Mouse (Mus musculus) intestine, embryonic 14.5 days (tissue): ENCODE results near the gene Olfr1110. TPM values are rescaled to one million over a fixed set of nuclear protein-coding genes. Genes with fewer than 3 reads are reported as not detected.
"Not testable (repeated sequence)": the region's sequence is repeated elsewhere in the genome, so short reads cannot be mapped to it uniquely, and the experiment has no call there.

Experiments
- ATAC-seq: fragments of 200-750 bp; cut with Nextera tagmentation; replicated peaks from 2 replicates; pipeline ENCODE4 v1.8.0; 2017; ENCODE audit warnings: low read depth, moderate number of reproducible peaks, moderate TSS enrichment, moderate library complexity; ENCODE audit not compliant: low FRiP score, low TSS enrichment
- DNase-seq: peaks from one replicate; pipeline ENCODE4 v3.0.0-alpha.2; 2018; ENCODE audit warnings: low spot score
- H3K27ac ChIP-seq: fragments of 300-500 bp; sonication (generic); 2 replicates; pipeline ENCODE4 v1.5.1; 2014; ENCODE audit warnings: low read depth, mild to moderate bottlenecking, control low read depth
- H3K27me3 ChIP-seq: fragments of 300-500 bp; sonication (generic); replicated peaks from 2 replicates; pipeline ENCODE4 v1.6.1; 2014; ENCODE audit warnings: low read length, control low read depth; ENCODE audit not compliant: control insufficient read depth, insufficient read depth
- H3K36me3 ChIP-seq: fragments of 300-500 bp; sonication (generic); 2 replicates; pipeline ENCODE4 v1.6.1; 2014; ENCODE audit warnings: low read length, control low read depth; ENCODE audit not compliant: control insufficient read depth, insufficient read depth
- H3K4me1 ChIP-seq: fragments of 300-500 bp; sonication (generic); replicated peaks from 2 replicates; pipeline ENCODE4 v1.6.1; 2014; ENCODE audit warnings: low read length, control low read depth, mixed read lengths; ENCODE audit not compliant: control insufficient read depth, insufficient read depth
- H3K4me2 ChIP-seq: fragments of 300-500 bp; sonication (generic); 2 replicates; pipeline ENCODE4 v1.6.1; 2014; ENCODE audit warnings: low read length
- H3K4me3 ChIP-seq: fragments of 300-500 bp; sonication (generic); 2 replicates; pipeline ENCODE4 v1.5.1; 2014; ENCODE audit warnings: low read depth, low read length, control low read depth, mixed read lengths
- H3K9ac ChIP-seq: fragments of 300-500 bp; sonication (generic); 2 replicates; pipeline ENCODE4 v1.6.1; 2014; ENCODE audit warnings: mild to moderate bottlenecking, low read length
- H3K9me3 ChIP-seq: fragments of 300-500 bp; sonication (generic); 2 replicates; pipeline ENCODE4 v1.6.1; 2016; ENCODE audit warnings: low read length, control low read depth; ENCODE audit not compliant: control insufficient read depth
- WGBS: fragments of 180-500 bp; shearing (Covaris S2); extraction: QIAGEN DNeasy Blood & Tissue Kit; methylation state at CpG from one replicate; pipeline ENCODE4 v1.1.7; 2014; 5-methylcytosine and 5-hydroxymethylcytosine counted together
- polyA plus RNA-seq: library from polyadenylated mRNA; unstranded; fragments of >200 nt; fragmentation: Nextera tagmentation; extraction: Ambion mirVana; gene quantifications from 2 replicates; pipeline ENCODE4 v1.2.1, GENCODE M21; 2014

Gene Olfr1110
- polyA plus RNA-seq: not detected in 2 replicates

DNA sequence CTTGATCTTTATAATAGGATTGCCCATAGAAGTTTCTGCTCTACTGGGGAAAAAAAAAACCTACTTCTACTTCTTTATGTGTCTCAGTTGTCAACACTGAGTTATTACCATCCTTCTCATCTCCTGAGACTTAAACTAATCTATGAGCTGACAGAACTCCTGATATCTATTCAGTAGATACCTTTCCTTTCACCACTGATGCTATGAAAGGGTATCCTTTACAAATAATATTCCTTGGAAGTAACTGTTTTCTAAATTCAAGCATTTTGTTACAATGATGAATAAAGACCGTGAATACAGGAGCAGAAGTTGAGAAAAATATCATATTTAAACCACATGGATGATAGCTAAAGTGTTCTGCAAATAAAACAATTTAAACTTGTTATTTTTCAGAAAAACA, at the start of gene Olfr1110:
Olfr1110 (minus strand) TSS at position 101 of the 400 bp plus-strand sequence.
- Histone ChIP-seq H3K27me3 (no peaks in the 10 kb centered on the region), H3K4me2 (no peak within 1 kb of the TSS), H3K4me3 (no peak within 1 kb of the TSS), H3K9ac (no peak within 1 kb of the TSS), H3K9me3 (no peaks in the 10 kb centered on the region), H3K4me1 (no peaks in the 10 kb centered on the region), H3K36me3 (no peaks in the 10 kb centered on the region), H3K27ac (no peak within 1 kb of the TSS)
- WGBS: 83% methylated on average over 1 of the region's 1 CpGs
- DNase-seq (no peak), ATAC-seq (no peak)

DNA sequence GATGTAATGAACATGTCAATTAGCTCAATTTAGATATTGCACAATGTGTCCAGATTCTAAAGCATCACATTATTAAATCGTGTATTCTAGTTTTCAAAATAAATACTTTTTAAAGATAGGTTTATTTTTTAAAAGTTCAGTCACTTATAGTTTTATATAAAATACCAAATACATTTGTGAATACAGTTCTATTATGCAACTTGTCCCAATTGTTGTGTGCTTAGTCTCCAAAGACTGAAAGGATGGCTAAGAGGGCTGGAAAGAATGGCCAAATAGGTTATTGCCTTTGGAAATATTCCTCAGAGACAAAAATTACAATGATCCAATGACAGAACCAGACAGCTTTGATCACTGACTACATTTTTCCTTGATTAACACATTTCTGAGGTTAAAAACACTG, 47.4 kb upstream of the Olfr1110 start, which contains the start of gene Olfr1112:
Olfr1112 (plus strand) TSS at position 301 of the 400 bp plus-strand sequence.
- Histone ChIP-seq H3K27me3 (no peaks in the 10 kb centered on the region), H3K9me3 (no peaks in the 10 kb centered on the region), H3K4me1 (no peaks in the 10 kb centered on the region), H3K9ac (no peak within 1 kb of the TSS), H3K4me3 (no peak within 1 kb of the TSS), H3K27ac (no peak within 1 kb of the TSS), H3K36me3 (no peaks in the 10 kb centered on the region), H3K4me2 (no peak within 1 kb of the TSS)
- ATAC-seq (no peak), DNase-seq (no peak)
- WGBS: 84% methylated on average over 1 of the region's 1 CpGs

DNA sequence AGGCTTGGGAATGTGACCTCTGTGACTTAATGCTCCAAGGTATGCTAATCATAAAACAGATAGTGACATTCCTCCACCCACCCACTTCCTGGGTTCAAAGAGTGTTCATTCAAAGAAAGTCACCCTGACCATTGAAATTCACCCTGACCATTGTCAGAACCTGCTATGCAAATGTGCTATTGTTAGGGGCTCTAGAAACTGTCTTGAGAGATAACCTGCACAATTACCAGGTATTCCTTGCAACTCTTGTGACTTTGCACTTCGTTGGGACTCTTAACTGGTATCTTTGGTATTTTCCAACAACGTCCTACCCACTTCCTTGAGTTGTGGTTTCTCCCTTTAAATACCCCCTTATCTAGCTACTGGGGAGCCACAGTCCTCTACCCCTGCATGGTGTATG, 27.6 kb upstream of the Olfr1110 start:
- not testable (repeated sequence) for ATAC-seq

DNA sequence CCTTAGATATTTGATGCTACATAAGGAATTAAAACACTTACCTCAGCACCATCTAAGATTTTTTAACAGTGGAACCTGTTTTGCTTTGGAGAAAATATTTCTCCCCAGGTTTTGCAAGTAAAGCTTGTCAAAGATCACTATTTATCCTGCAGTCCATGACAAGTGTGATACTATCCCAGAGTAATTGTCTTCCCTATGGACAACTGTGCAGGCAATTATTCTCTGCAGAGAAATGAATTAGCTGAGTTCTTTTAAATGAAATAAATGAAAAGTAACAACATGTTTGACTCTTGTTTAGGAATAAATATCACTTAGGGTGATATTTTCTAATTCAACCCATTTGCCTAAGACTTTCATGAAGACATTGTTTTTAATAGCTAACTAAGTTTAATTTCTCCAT, 12.4 kb upstream of the Olfr1110 start, which contains the start of gene Olfr1111:
Olfr1111 (minus strand) TSS at position 101 of the 400 bp plus-strand sequence.
- ATAC-seq (no peak), DNase-seq (no peak)
- H3K4me1 ChIP-seq: no peaks in the 10 kb centered on the region
- H3K9me3 ChIP-seq: no peaks in the 10 kb centered on the region
- H3K36me3 ChIP-seq: no peaks in the 10 kb centered on the region
- H3K4me2 ChIP-seq: no peak within 1 kb of the TSS
- H3K27me3 ChIP-seq: no peaks in the 10 kb centered on the region
- H3K9ac ChIP-seq: no peak within 1 kb of the TSS
- H3K4me3 ChIP-seq: no peak within 1 kb of the TSS
- H3K27ac ChIP-seq: no peak within 1 kb of the TSS

More for the DNA sequence above, 27.6 kb upstream of the Olfr1110 start:
- not testable (repeated sequence) for H3K9ac ChIP-seq, H3K27ac ChIP-seq, H3K4me1 ChIP-seq, H3K27me3 ChIP-seq, H3K4me3 ChIP-seq, H3K9me3 ChIP-seq, H3K36me3 ChIP-seq, DNase-seq, H3K4me2 ChIP-seq
- WGBS: 80% methylated on average over 2 of the region's 2 CpGs

DNA sequence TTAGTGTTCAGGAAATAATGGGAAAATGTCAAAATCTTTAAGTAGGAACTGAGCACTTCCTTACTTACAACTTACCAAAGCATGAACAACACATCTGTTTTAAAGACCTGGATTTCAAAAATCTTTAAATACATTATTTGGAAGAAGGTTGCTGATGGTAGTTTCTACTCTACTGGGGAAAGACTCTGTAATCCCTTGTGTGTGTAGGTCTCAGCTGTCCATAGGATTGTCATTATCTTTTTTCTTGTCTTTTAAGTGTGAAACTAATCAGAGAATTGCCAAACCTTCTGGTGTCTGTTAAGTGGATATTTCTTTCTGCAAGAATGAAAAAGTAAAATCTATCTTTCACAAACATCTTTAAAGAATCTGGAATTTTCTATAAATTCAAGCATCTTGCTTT, 25.6 kb downstream of the Olfr1110 start, which contains the start of gene Olfr259:
Olfr259 (minus strand) TSS at position 101 of the 400 bp plus-strand sequence.
- no peaks in the 10 kb centered on the region for H3K27me3 ChIP-seq
- ATAC-seq: no peak

DNA sequence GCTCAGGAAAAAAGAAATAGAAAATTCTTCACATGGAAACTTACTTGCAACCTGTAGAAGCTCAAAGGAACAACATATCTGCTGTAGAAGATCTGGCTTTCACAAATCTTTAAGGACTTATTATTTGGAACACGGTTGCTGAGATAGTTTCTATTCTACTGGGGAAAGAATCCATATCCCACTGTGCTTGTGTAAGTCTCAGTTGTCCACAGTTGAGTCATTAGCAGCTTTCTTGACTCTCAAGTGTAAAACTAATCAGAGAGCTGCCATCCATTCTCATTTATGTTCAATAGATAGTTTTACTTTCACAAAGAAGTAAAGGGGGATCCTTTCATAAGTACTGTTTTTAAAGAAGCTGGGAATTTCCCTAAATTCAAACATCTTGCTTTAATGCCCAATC, 44.2 kb downstream of the Olfr1110 start, which contains the start of gene Olfr1109:
Olfr1109 (minus strand) TSS at position 101 of the 400 bp plus-strand sequence.
- Histone ChIP-seq H3K9me3 (no peaks in the 10 kb centered on the region), H3K9ac (no peak within 1 kb of the TSS), H3K4me2 (no peak within 1 kb of the TSS), H3K27ac (no peak within 1 kb of the TSS), H3K27me3 (no peaks in the 10 kb centered on the region), H3K4me1 (no peaks in the 10 kb centered on the region), H3K4me3 (no peak within 1 kb of the TSS), H3K36me3 (no peaks in the 10 kb centered on the region)
- no peak for DNase-seq
- no peak for ATAC-seq
- 85% methylated on average over 1 of the region's 1 CpGs for WGBS

More for the DNA sequence above, 25.6 kb downstream of the Olfr1110 start, which contains the start of gene Olfr259:
- no peaks in the 10 kb centered on the region for H3K36me3 ChIP-seq
- DNase-seq: no peak
- no peaks in the 10 kb centered on the region for H3K9me3 ChIP-seq
- no peak within 1 kb of the TSS for H3K4me2 ChIP-seq
- H3K4me3 ChIP-seq: no peak within 1 kb of the TSS
- H3K9ac ChIP-seq: no peak within 1 kb of the TSS
- no peak within 1 kb of the TSS for H3K27ac ChIP-seq
- no peaks in the 10 kb centered on the region for H3K4me1 ChIP-seq

Other genes with a start within 250 kb of the Olfr1110 start
- gene Olfr1097, start 248.1 kb downstream of the Olfr1110 start, polyA plus RNA-seq: not detected in 2 replicates
- gene Olfr1098, start 215.8 kb downstream of the Olfr1110 start, polyA plus RNA-seq: not detected in 2 replicates
- not detected in 2 replicates for gene Olfr1099, start 179.6 kb downstream of the Olfr1110 start, polyA plus RNA-seq
- gene Olfr1100, start 160.3 kb downstream of the Olfr1110 start, polyA plus RNA-seq: not detected in 2 replicates
- gene Olfr1101, start 149.1 kb downstream of the Olfr1110 start, polyA plus RNA-seq: not detected in 2 replicates
- not detected in 2 replicates for gene Olfr1102, start 141.9 kb downstream of the Olfr1110 start, polyA plus RNA-seq
- gene Olfr1104, start 113.2 kb downstream of the Olfr1110 start, polyA plus RNA-seq: not detected in 2 replicates
- gene Olfr1105, start 103.8 kb downstream of the Olfr1110 start, polyA plus RNA-seq: not detected in 2 replicates
- not detected in 2 replicates for gene Olfr1106, start 88.0 kb downstream of the Olfr1110 start, polyA plus RNA-seq
- gene Olfr1107, start 64.5 kb downstream of the Olfr1110 start, polyA plus RNA-seq: not detected in 2 replicates
- gene Olfr1109, start 44.3 kb downstream of the Olfr1110 start, polyA plus RNA-seq: not detected in 2 replicates
- gene Olfr259, start 25.7 kb downstream of the Olfr1110 start, polyA plus RNA-seq: not detected in 2 replicates
- gene Olfr1111, start 12.3 kb upstream of the Olfr1110 start, polyA plus RNA-seq: not detected in 2 replicates
- not detected in 2 replicates for gene Olfr1112, start 47.5 kb upstream of the Olfr1110 start, polyA plus RNA-seq
- gene Olfr1113, start 68.7 kb upstream of the Olfr1110 start, polyA plus RNA-seq: not detected in 2 replicates
- gene Olfr1115, start 107.7 kb upstream of the Olfr1110 start, polyA plus RNA-seq: not detected in 2 replicates
- gene Olfr1116, start 127.2 kb upstream of the Olfr1110 start, polyA plus RNA-seq: not detected in 2 replicates
- not detected in 2 replicates for gene Olfr1118, start 167.3 kb upstream of the Olfr1110 start, polyA plus RNA-seq
- gene Olfr1120, start 214.5 kb upstream of the Olfr1110 start, polyA plus RNA-seq: not detected in 2 replicates
- not detected in 2 replicates for gene Olfr1121, start 229.6 kb upstream of the Olfr1110 start, polyA plus RNA-seq
- gene Olfr1122, start 245.5 kb upstream of the Olfr1110 start, polyA plus RNA-seq: not detected in 2 replicates